Mouse (Mus musculus): ENCODE results near the gene Col6a4.

Gene Col6a4

DNA sequence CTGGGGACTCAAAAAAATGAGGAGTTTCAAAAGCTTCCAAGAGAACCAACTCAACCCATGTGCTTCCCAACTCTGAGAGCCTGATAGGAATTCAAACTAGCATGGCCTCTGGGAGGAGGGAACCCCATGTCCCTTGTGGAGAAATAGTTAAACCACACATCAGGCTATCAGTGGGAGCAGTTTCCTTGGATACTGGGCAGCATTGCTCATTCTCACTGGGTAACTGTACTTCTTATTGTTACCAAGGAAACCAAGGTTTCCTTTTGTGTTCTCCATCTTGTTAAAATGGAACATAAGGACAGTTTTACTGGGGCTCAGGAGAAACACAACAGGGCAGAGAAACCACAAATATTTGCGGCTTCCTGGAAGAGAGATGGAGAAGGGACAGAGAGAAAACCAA, 146.8 kb downstream of the Col6a4 start:
- DNase-seq: no peak

GRCm38 (mm10) chr9:105947577-105947976, 149.0 kb downstream of the Col6a4 start:
- DNase-seq: no peak

Measured in thymus, adult 18-20 months (tissue).